Mouse (Mus musculus) retina, adult 2 months (tissue): Measurements from ENCODE around the gene Cdh24.

ENCODE experiments used
- DNase-seq: peaks from one replicate; pipeline ENCODE4 v3.0.0-alpha.2; 2012; ENCODE audit warnings: low read depth, low spot score

Cdh24 gene

DNA sequence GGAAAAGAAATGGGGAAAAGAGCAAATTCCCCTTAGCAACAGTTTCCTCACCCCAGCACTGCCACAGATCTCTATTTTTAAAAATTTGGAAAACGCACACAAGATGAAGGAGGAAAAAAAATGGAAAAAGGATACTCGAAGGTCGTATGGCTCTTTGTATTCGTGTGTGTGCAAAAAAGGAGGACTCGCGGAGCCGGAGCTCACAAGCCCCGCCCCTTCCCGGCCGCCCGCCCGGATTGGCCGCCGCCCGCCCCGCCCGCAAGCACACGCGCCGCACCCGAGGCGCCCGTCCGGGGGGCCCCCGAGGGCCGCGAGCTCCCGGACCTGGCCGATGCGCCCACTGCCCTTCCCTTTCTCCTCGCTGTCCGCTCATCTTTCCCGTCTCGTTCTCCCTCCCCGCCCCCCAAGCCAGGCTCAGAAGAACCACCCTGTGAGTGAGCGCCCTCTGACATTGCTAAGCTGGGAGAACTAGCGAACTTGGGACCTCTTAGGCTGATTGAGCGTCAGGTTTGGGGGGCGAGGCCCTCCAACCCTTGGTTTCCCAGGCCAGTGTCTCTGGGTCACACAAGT, 35.3 kb downstream of the Cdh24 start, which contains the start of gene 4931414P19Rik:
TSS of gene 4931414P19Rik (minus strand) at position 242 of the 570 bp plus-strand sequence.
- DNase-seq = peak; percentile 53

DNA sequence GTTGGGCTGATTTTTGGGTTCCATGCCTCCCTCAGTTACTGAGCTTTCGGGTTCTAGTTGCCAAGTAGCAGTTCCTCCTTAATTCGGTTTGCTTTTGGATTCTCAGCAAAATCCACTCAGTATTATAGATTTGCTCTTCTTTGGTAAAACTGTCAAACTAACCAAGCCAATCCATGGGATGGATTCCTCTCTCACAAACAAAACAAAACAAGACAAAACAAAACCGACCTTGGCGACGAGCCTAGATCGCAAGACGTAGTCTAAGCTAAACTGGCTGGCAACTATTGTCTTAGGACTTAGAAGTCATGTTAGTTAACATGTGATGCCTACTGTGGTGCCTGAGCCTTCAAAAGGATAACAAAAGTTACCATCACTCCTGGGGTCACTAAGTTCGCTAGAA, 37.5 kb downstream of the Cdh24 start:
- no peak for DNase-seq

DNA sequence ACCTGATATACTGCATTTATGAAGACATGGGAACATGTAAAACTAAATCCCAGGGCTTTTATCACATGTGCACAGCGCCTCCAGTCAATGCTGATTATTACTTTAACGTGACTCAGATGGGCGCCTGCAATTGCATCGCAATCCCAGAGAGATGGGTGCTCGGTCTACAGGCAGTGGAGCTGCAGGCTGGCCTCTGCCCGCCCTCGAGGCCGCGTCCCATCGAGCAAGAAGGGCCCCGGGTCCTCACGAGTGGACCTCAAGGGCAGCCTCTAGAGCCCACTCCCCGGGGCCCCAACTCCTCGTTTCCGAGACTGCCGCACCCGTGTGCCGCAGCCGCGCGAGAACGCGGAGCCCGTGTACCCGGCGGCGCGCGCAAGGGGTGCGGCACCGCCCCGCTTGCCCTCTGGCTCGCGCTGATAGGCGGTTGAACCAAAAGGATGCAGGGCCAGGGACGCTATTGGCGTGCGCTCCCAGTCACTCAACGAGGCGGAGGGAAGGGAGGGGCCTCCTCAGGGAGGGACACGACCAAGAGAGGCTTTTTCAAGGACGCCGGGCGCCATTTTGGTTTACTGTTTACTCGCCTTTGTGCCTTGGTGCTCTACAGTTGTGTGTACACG, 38.0 kb downstream of the Cdh24 start:
- DNase-seq = peak; percentile 88

DNA sequence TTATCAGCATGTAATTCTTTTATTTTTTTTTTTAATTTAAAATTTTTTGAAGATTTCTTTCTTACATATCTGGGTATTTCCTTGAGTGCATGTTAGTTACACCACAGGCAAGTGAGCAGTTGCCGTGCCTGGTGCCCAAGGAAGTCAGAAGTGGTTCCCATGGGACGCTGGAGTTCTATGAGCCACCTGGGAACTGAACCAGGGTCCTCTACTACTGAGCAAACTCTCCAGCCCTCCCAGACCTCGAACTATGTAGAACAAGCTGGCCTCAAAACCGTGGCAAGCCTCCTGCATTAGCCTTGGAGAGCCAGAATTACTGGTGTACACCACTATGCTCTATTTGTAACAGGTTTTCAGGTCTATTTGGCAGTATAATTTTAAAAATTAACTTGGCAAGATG, 38.6 kb downstream of the Cdh24 start:
- no peak for DNase-seq

DNA sequence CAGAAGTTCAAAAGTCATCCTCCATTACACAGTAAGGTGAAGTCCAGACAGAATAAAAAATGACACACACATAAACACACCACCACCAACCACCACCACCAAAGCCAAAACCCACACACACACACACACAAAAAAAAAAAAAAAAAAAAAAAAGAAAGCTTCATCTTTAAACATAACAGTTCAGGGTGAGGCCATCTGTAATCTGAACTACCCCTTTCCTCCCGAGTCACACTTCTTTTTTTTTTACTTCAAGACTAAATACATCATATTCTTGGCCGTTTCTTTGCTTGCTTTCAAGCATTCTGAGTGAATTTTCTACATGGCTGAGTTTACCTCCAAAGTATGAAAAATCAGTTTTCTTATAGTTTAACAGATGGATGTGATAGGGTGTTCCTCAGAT, 39.6 kb downstream of the Cdh24 start:
- DNase-seq = no peak

DNA sequence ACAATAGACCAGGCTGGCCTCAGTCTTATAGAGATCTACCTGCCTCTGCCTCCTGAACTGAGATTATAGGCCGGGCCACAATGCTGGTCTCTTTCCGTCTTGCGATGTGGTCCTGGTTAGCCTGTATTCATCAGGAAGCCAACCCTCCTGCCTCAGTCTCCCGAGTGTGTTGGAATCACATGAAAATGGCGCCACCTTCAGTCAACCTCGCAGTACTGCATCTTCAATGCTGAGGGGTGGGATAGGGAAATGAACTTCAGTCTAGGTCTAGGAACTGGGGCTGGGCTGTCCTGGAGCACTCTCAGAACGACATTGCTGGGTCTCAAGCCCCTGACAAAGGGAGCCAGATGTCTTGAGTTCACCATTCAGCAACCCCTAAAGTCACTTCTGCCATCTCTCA, 44.1 kb downstream of the Cdh24 start:
- no peak for DNase-seq

DNA sequence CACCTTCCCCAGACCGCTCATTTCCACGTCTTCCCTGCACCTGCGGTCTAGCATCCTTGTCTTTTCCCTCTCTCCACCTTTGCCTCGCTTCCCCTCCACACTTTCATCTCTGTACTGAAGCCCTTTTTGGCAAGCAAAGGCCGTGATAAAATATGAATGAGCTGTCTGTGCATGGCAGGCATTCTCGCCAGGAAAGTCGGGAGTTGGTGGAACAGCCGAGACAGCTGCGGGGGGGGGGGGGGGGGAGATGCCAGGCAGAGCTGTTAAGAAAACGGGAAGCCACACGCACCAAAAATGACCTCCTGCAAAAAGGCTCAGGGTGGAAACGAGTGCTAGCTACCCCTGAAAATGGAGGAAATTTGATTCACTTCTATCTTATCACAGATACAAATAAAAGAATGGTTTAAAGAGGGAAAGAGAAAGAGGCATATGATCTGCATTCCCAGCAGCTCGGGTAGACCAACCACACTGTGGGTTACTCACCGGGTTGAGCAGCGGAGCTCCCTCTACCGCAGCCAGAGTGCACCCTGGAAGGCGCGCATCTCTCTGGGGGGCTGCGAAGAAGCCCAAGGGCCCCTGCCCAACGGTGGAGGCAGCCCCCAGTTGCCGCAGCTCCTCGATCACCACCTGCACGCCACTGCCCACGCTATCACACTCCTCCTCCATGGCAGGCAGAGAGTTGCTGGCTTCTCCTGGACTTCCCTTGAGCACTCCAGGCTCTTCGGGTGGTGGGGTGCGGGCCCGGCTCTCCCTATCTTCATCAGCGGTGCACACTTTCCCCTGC, 46.3 kb downstream of the Cdh24 start:
- DNase-seq = no peak

DNA sequence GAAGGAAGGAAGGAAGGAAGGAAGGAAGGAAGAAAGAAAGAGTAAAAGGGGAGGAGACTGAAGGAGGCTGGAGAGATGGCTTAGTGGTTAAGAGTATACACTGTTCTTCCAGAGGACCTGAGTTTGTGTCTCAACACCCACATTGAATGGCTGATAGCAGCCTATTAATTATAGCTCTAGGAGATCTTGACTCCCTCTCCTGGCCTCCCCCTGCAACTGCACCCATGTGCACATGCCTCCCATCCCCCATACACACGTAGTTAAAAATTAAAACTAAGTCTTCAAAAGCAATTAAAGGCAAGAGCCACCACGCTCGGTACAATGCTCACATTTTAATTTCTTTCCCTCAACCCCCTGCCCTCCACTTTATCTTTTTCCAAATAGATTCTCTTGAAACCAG, 47.1 kb downstream of the Cdh24 start:
- no peak for DNase-seq

DNA sequence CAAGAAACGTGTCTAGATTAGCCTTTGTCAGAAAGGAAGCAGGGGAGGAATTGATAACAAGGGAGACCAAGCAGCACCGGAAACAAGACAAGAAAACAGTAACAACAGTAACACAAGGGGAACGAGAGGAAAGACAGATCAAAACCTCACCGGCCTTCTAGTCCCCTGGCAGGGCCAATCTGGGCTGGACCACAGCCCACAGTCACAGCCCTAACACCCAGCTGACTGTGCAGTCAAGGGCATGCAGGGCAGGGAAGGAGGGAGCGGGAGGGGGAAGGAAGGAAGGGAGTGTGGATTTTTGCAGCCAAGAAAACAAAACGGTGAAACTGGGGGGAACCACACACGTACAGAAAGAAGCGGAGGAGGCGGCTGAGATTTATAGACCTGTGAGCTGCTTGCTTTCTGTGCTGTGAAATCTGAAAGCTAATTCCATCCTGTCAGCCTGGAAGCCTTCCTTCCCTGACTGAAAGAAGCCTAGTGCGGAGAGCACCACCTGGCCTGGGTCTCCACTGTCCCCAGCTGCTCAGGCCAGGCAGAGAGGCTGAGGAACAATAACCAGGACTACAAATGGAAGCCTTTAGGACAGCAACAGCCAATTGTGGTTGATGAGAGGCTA, 48.7 kb downstream of the Cdh24 start:
- DNase-seq = no peak

DNA sequence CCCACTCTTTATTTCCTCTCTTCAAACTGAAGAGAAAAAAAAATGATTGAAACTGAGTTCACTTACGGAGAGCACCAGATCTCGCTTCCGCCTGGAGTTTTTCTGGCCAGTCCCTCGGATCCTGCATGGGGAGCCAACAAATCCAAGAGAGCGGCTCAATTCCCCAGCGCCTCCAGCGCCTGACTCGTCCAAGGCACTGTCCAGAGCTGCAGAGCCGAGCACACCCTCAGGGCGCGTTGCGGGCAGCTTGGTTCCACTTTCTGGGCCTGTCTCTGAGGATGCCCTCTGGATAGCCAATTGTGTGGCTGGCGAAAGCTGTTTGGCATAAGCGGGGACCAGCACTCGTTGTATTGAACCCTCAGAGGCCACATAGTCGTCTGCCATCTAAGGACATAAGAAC, 50.1 kb downstream of the Cdh24 start:
- DNase-seq = no peak

DNA sequence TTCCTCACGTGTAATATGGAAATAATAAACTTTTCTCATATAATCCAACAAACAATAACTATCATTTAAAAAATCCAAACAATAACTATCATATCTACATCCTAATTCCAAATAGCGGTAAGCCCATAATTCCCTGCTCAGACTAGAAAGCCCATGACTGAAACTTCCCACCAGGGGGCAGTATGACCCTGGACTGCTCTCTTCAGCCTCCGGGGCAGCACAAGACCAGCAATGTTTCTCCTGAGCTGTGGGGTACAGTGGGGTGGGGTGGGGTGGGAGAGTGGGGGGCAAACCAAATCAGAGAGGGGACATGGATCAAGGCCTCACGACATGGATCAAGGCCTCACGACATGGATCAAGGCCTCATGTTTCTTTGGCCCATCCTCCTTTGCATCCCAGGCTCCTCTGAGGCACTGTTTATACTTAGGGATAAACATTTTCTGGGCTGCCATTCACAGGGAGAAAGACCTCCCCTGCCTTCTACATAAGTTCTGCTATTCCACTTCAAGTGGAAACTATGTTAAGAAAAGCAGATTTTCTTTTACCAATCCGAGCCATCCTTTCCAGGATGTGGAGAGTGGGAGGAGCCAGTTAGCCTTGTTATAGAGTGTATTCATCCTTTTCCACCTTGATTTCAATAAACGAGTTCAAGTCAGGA, 57.4 kb downstream of the Cdh24 start:
- peak; percentile 61 for DNase-seq

DNA sequence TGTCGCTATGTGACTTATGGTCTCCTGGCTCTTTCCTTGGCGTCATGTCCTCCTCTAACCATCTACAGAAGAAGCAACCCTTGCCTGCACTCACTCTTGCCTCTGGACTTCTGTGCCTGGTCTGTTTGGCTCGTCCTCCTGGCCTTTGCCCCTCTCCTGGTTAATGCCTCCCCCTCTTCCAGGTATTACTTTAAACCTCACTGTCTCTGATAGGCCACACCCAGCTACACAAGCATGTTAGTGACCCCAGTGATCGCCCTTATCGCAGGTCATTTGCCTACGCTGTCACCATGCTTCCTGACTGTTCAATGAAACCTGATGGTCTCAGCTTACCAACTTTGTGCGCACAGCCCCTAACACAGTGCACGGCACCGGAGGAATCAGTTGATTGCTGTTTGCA, 58.6 kb downstream of the Cdh24 start:
- no peak for DNase-seq
